Mouse (Mus musculus) liver, embryonic 15.5 days (tissue): ENCODE results near the gene Ryk. TPM values are rescaled to one million over a fixed set of nuclear protein-coding genes. Genes with fewer than 3 reads are reported as not detected.
"Not testable (repeated sequence)": the region's sequence is repeated elsewhere in the genome, so short reads cannot be mapped to it uniquely, and the experiment has no call there.

Source experiments
- ATAC-seq: fragments of 200-750 bp; cut with Nextera tagmentation; 2 replicates; pipeline ENCODE4 v1.8.0; 2017; ENCODE audit warnings: moderate number of reproducible peaks, mild to moderate bottlenecking, moderate library complexity; ENCODE audit not compliant: insufficient read depth
- H3K27ac ChIP-seq: fragments of 300-500 bp; sonication (generic); replicated peaks from 2 replicates; pipeline ENCODE4 v1.5.1; 2015; ENCODE audit warnings: mild to moderate bottlenecking, inconsistent platforms
- H3K27me3 ChIP-seq: fragments of 300-500 bp; sonication (generic); 2 replicates; pipeline ENCODE4 v1.6.1; 2015; ENCODE audit warnings: mild to moderate bottlenecking, inconsistent platforms
- H3K36me3 ChIP-seq: fragments of 300-500 bp; sonication (generic); replicated peaks from 2 replicates; pipeline ENCODE4 v1.6.1; 2015; ENCODE audit warnings: moderate library complexity, mild to moderate bottlenecking, inconsistent platforms
- H3K4me1 ChIP-seq: fragments of 300-500 bp; sonication (generic); replicated peaks from 2 replicates; pipeline ENCODE4 v1.6.1; 2015; ENCODE audit warnings: inconsistent platforms
- H3K4me2 ChIP-seq: fragments of 300-500 bp; sonication (generic); 2 replicates; pipeline ENCODE4 v1.6.1; 2015; ENCODE audit warnings: moderate library complexity, mild to moderate bottlenecking, inconsistent platforms
- H3K4me3 ChIP-seq: fragments of 300-500 bp; sonication (generic); replicated peaks from 2 replicates; pipeline ENCODE4 v1.5.1; 2015; ENCODE audit warnings: mild to moderate bottlenecking, inconsistent platforms
- H3K9ac ChIP-seq: fragments of 300-500 bp; sonication (generic); 2 replicates; pipeline ENCODE4 v1.6.1; 2015; ENCODE audit warnings: moderate library complexity, mild to moderate bottlenecking, inconsistent platforms
- H3K9me3 ChIP-seq: fragments of 300-500 bp; sonication (generic); replicated peaks from 2 replicates; pipeline ENCODE4 v1.6.1; 2016; ENCODE audit warnings: inconsistent platforms
- WGBS: fragments of 180-500 bp; shearing (Covaris S2); methylation state at CpG from one replicate; pipeline ENCODE4 v1.1.7; 2015; ENCODE audit warnings: mixed read lengths; ENCODE audit not compliant: insufficient replicate concordance; 5-methylcytosine and 5-hydroxymethylcytosine counted together
- polyA plus RNA-seq: library from polyadenylated mRNA; unstranded; fragments of >200 nt; fragmentation: Nextera tagmentation; extraction: Ambion mirVana; gene quantifications from 2 replicates; pipeline ENCODE4 v1.2.1, GENCODE M21; 2015

Ryk gene
- polyA plus RNA-seq, 1 experiment from 2014 or later, result 3.8 TPM

DNA sequence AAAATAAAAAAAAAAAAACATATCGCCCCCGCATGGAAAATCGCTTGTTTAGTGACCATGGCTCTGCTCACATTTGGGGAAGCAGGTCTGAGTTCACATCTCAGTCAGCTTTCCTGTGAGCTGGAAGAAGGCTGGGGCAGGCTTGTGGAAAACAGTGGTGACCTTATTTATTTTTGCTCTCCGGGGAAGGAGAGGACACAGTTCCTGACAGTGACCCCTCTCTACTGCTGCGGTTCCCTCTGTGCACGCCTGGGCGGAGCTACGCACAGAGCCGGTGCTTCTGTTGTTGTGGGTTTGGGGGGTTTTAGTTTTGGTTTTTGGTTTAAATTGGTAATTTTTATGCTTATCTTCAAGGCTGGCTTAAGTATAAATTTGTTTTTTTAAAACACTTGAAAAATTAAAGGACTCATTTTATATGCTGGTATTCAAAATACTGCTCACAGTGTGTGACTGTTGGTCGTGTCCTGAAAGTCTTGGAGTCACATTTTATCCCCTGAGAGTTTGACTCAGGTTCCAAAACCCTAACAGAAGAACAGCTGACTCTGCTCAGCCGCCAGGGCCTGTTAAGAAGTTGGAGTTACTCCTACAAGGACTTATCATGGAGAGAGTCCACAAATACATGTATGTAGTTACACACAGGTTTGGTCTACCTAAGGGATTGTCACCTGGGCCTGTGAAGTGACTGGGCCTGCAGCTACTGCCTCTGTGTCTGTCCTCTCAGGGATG, 73.0 kb downstream of the Ryk start:
- Histone ChIP-seq H3K4me1 (0 out of 2 replicates have a peak, but pooled peaks cover 6% of the 10 kb centered on the region), H3K4me2 (no peak overlapping the region), H3K27ac (no peak overlapping the region), H3K9me3 (no peaks in the 10 kb centered on the region), H3K4me3 (no peak overlapping the region), H3K27me3 (no peaks in the 10 kb centered on the region), H3K36me3 (peaks cover 16% of the 10 kb centered on the region), H3K9ac (no peak overlapping the region)
- ATAC-seq, result no peak
- 80% methylated on average over 11 of the region's 11 CpGs for WGBS

DNA sequence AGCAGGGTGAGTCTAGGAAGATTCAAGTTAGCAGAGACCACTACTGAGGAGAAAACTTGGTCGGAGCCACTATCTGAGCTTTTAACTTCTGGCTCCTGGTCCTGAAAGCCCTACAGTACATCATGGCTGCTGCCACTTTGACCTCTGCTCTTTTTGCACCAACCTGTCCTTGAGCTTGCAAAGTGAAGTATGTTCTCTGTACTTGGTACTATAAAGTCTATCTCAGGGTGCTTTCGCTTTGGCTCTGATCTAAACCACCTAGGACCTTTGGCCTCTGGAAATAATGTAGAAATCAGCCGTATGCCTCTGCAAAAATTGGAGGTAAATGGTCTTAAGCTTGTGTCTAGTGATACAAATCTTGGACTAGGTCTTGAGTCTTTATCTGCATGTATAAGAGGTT, 76.8 kb downstream of the Ryk start:
- Histone ChIP-seq H3K4me2 (no peak overlapping the region), H3K27ac (no peak overlapping the region), H3K9ac (no peak overlapping the region), H3K4me3 (no peak overlapping the region), H3K9me3 (no peaks in the 10 kb centered on the region), H3K36me3 (peaks cover 11% of the 10 kb centered on the region; the same call in 1 of the 2 replicates), H3K27me3 (no peaks in the 10 kb centered on the region), H3K4me1 (no peaks in the 10 kb centered on the region)
- ATAC-seq, result no peak
- 71% methylated on average over 3 of the region's 3 CpGs for WGBS

DNA sequence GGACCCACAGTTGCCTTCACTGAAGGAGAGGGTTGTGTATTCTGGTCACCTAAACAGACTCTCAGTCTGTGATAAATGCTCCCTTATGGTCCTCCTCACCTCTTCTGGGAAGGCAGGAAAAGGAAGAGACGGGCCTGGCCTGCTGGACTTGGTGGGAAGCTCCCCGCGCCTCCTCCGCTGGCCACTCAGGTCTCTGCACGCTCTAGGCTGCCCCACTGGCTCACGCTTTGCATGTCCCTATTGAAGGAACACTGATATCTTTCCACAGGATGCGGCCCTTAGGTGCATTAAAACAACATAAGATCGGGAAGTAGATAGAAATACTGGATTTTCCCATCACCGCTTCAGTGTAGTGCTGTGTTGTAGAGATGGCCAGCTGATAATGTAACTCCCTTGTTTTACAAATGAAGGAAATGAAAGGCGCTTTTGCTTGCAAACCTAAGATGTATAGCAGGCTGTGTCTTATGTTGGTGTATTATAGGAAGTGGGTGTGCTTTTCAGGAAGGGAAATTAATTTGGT, 77.9 kb downstream of the Ryk start:
- no peaks in the 10 kb centered on the region for H3K9me3 ChIP-seq
- no peak for ATAC-seq

DNA sequence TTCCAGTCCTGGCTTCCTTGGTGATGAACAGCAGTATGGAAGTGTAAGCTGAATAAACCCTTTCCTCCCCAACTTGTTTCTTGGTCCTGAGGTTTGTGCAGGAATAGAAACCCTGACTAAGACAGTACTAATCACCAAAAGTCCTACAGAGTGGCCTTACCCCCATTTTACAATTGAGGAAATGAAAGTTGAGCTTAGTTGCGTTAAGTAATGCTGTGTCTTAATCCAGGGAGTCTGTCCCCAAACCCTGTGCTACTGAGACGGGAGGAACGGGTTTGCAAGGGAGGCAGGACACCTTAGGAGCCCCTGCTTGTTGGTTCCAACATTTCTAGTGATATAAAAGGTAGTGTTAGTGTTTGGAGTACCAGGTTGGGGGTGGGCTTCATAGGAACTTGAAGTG, 78.9 kb downstream of the Ryk start:
- H3K4me1 ChIP-seq, H3K4me3 ChIP-seq, ATAC-seq, H3K27ac ChIP-seq, H3K27me3 ChIP-seq, H3K4me2 ChIP-seq, H3K36me3 ChIP-seq, H3K9ac ChIP-seq, H3K9me3 ChIP-seq: not testable (repeated sequence)
- 76% methylated on average over 3 of the region's 3 CpGs for WGBS

More for the DNA sequence above, 77.9 kb downstream of the Ryk start:
- no peaks in the 10 kb centered on the region for H3K27me3 ChIP-seq
- H3K9ac ChIP-seq, result no peak overlapping the region
- H3K4me1 ChIP-seq, result no peaks in the 10 kb centered on the region
- peaks cover 8% of the 10 kb centered on the region; the same call in 1 of the 2 replicates for H3K36me3 ChIP-seq
- no peak overlapping the region for H3K4me3 ChIP-seq
- 73% methylated on average over 10 of the region's 10 CpGs for WGBS
- no peak overlapping the region for H3K4me2 ChIP-seq
- no peak overlapping the region for H3K27ac ChIP-seq

DNA sequence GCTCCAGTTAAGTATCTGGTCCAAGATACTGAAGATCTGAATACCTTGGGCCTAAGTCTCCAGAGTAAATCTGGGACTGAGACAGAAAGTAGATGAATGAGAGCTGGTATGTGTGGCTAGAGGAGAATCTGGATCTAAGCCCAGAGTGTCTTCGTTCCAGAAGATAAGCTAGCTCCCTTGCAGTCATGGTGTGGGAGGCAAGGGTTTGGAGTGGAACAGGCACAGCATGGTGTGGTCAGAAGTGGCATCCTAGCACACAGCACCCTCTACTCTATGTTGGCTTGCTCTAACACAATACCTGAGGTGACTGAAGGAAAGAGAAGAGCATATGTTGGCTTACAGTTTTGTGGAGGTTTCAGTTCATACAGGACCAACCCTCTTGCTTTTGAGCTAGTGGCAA, 79.9 kb downstream of the Ryk start:
- Histone ChIP-seq H3K36me3 (0 out of 2 replicates have a peak, but pooled peaks cover 2% of the 10 kb centered on the region), H3K4me2 (no peak overlapping the region), H3K27me3 (no peaks in the 10 kb centered on the region), H3K9ac (no peak overlapping the region), H3K27ac (no peak overlapping the region), H3K4me3 (no peak overlapping the region), H3K4me1 (no peaks in the 10 kb centered on the region), H3K9me3 (no peaks in the 10 kb centered on the region)
- 39% methylated on average over 1 of the region's 1 CpGs for WGBS
- ATAC-seq, result no peak

DNA sequence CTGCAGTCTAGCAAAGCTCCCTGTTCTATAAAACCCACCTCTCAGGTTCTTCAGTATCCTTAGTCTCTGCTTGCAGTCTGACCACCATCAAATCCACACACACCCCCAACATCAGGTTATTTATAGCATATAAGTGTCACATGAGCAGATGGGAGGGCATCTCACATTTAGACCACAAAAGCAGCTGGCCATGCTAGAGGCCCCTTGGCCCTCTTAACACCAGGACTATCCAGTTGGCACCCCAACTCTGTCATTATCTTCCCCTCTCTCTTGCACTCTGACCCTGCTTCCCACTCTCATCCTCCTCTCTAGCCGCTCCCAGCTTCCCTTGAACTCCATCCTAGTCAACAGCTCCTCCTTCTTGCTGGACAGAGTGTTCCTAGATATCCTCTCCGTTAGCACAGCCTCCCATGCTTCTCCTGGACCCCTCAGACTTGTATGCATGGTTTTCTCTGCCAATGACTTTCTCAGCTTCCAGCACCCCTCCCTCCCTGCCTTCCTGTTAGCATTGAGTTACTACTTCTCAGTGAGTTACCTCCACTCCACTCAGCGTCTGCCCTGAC, 80.7 kb downstream of the Ryk start:
- Histone ChIP-seq H3K4me2 (no peak overlapping the region), H3K4me3 (no peak overlapping the region), H3K9me3 (no peaks in the 10 kb centered on the region), H3K9ac (no peak overlapping the region), H3K4me1 (no peaks in the 10 kb centered on the region), H3K27ac (no peak overlapping the region), H3K36me3 (0 out of 2 replicates have a peak, but pooled peaks cover 2% of the 10 kb centered on the region), H3K27me3 (no peaks in the 10 kb centered on the region)
- WGBS, result 53% methylated on average over 3 of the region's 3 CpGs
- no peak for ATAC-seq

DNA sequence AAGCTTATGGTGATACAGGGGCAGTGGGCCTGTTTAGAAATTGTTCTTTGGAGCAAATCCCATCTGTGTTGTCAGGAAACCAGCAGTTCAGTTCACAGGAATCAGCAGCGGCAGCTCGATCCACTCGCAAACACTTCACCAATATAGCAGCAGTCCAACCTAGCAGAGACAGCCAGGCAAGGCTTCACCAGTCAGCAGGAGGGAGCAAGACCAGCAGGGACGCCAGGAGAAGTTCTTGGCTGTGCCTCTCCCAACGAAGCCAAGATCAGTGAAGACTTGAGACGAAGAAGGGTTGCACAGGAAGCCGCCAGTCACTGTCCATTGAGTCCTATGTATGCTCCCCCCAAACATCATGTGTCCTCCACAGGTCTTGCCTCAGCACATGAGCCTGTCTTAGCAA, 81.4 kb downstream of the Ryk start:
- no peak overlapping the region for H3K4me2 ChIP-seq
- no peak for ATAC-seq
- no peaks in the 10 kb centered on the region for H3K36me3 ChIP-seq
- no peak overlapping the region for H3K27ac ChIP-seq
- H3K4me1 ChIP-seq, result no peaks in the 10 kb centered on the region
- H3K9me3 ChIP-seq, result no peaks in the 10 kb centered on the region
- WGBS, result 72% methylated on average over 7 of the region's 7 CpGs
- no peak overlapping the region for H3K4me3 ChIP-seq
- no peaks in the 10 kb centered on the region for H3K27me3 ChIP-seq
- H3K9ac ChIP-seq, result no peak overlapping the region

DNA sequence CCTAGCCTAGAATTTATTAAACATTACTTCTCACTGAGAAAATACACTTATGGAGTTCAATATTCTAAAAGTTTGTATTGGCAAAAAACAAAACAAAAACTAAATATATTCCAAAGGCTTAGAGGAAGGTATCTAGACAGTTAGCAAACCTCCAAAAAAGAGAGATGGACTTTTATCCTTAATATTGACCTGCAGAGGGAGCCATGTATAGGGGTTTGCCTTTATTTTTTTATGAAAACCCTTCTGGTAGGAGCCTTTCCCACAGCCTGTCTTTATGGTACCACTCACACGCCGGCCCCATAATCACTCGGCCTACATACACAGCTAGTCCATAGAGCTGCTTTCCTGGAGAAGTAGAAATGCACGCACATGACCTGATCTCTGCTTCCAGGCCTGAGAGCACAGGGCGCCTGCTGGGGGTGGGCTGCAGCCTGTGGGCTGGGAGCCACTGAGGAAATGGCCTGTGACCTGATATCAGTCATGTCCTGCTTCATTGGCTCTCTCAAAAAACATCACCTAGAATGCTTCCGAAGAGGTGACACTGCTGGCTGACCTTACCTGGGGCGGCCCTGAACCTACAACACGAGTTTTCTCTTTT, 82.9 kb downstream of the Ryk start:
- H3K27me3 ChIP-seq, result no peaks in the 10 kb centered on the region
- no peak overlapping the region for H3K4me2 ChIP-seq
- 62% methylated on average over 8 of the region's 8 CpGs for WGBS
- no peak overlapping the region for H3K4me3 ChIP-seq
- no peaks in the 10 kb centered on the region for H3K9me3 ChIP-seq
- no peaks in the 10 kb centered on the region for H3K4me1 ChIP-seq
- H3K36me3 ChIP-seq, result no peaks in the 10 kb centered on the region
- ATAC-seq, result no peak
- H3K9ac ChIP-seq, result no peak overlapping the region
- H3K27ac ChIP-seq, result no peak overlapping the region

DNA sequence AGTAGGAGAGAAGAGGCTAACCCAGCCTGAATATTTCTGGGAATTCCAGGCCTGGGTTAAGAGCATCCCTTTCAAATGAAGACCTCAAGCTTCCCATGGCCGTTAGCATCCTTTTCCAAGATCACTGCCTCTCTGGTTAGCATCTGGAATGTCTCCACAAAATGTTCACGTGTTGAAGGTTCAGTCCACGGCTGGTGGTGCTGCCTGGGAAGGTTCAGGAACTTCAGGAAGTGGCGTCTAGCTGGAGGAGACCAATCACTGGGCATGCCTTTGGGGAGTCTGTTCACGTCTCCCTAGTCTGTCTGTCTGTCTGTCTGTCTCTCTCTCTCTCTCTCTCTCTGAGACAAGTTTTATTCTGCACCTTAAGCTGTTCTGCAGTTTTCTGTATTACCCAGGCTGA, 84.8 kb downstream of the Ryk start:
- Histone ChIP-seq H3K4me3 (no peak overlapping the region), H3K9ac (no peak overlapping the region), H3K9me3 (no peaks in the 10 kb centered on the region), H3K36me3 (no peaks in the 10 kb centered on the region), H3K27ac (no peak overlapping the region), H3K27me3 (no peaks in the 10 kb centered on the region), H3K4me1 (no peaks in the 10 kb centered on the region), H3K4me2 (no peak overlapping the region)
- 43% methylated on average over 5 of the region's 5 CpGs for WGBS
- ATAC-seq, result no peak

DNA sequence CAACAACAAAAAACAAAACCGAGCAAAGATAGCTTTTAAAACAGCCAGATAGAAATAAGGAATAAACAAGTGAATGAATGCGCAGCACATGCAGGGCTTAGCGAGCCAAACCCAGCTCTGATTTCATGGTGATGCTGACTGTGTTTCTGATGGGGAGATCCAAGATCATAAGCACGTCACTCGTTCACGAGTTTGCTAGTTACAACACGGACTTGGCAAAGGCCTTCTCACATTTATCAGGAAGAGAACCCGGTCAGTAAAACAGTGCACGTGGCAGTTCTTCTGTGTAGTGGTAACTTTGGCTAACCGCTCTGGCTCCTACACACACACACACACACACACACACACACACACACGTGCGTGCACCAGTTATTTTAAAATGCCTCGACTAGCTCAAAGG, 87.1 kb downstream of the Ryk start:
- no peaks in the 10 kb centered on the region for H3K4me1 ChIP-seq
- H3K4me2 ChIP-seq, result no peak overlapping the region
- no peaks in the 10 kb centered on the region for H3K36me3 ChIP-seq
- 64% methylated on average over 13 of the region's 13 CpGs for WGBS
- H3K9ac ChIP-seq, result no peak overlapping the region
- no peak overlapping the region for H3K4me3 ChIP-seq
- no peaks in the 10 kb centered on the region for H3K27me3 ChIP-seq
- no peak overlapping the region for H3K27ac ChIP-seq
- H3K9me3 ChIP-seq, result no peaks in the 10 kb centered on the region
- no peak for ATAC-seq

DNA sequence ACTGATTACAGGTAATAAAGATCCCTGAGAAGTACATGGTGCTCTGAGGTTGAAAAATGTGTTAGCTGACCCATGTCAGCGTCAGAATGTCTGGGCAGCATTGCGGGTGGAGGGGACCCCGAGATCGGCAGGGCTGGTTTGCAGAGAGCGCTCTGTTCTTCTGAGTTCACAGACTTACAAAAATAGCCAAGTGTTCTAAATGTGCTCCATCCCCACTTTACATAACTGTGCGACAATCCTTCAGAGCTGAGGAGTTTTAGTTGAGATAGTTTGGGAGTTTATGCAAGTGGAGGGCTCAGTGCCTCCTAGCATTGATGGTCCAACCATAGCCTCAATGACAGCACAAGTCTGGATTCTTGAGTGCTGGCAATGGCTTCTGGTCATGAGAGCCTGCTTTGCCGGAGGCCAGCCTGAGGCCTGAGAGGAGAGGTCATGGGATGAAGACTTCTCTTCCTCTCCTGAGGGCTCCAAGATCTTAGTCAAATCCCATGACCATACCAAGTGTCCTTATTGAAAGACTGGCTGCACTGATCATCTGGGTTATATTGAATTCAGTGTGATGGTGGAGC, 88.2 kb downstream of the Ryk start:
- no peaks in the 10 kb centered on the region for H3K27me3 ChIP-seq
- no peak overlapping the region for H3K9ac ChIP-seq
- H3K4me3 ChIP-seq, result no peak overlapping the region
- no peak for ATAC-seq
- no peak overlapping the region for H3K27ac ChIP-seq
- 76% methylated on average over 7 of the region's 7 CpGs for WGBS
- no peaks in the 10 kb centered on the region for H3K9me3 ChIP-seq
- H3K4me2 ChIP-seq, result no peak overlapping the region
- H3K4me1 ChIP-seq, result no peaks in the 10 kb centered on the region
- no peaks in the 10 kb centered on the region for H3K36me3 ChIP-seq
